Mouse (Mus musculus) lung, postnatal 0 days (tissue): ENCODE measurements around the gene D930048N14Rik. TPM values are rescaled to one million over a fixed set of nuclear protein-coding genes. Genes with fewer than 3 reads are reported as not detected.
"Not testable (repeated sequence)": the region's sequence is repeated elsewhere in the genome, so short reads cannot be mapped to it uniquely, and the experiment has no call there.

Source experiments
- ATAC-seq: fragments of 200-750 bp; cut with Nextera tagmentation; 2 replicates; pipeline ENCODE4 v1.8.0; 2017; ENCODE audit warnings: moderate library complexity
- DNase-seq: peaks from one replicate; pipeline ENCODE4 v3.0.0-alpha.2; 2016; ENCODE audit warnings: low spot score
- H3K27ac ChIP-seq: fragments of 300-500 bp; sonication (generic); 2 replicates; pipeline ENCODE4 v1.5.1; 2014; ENCODE audit warnings: antibody characterized with exemption, mild to moderate bottlenecking, low read length, mixed read lengths
- H3K27me3 ChIP-seq: fragments of 300-500 bp; sonication (generic); replicated peaks from 2 replicates; pipeline ENCODE4 v1.6.1; 2014; ENCODE audit warnings: low read length, mixed read lengths; ENCODE audit not compliant: insufficient read depth
- H3K36me3 ChIP-seq: fragments of 300-500 bp; sonication (generic); 2 replicates; pipeline ENCODE4 v1.6.1; 2014; ENCODE audit warnings: low read length, mixed read lengths; ENCODE audit not compliant: insufficient read depth
- H3K4me1 ChIP-seq: fragments of 300-500 bp; sonication (generic); 2 replicates; pipeline ENCODE4 v1.6.1; 2014; ENCODE audit warnings: antibody characterized with exemption, low read depth, low read length, mixed read lengths; ENCODE audit not compliant: insufficient read depth
- H3K4me2 ChIP-seq: fragments of 300-500 bp; sonication (generic); replicated peaks from 2 replicates; pipeline ENCODE4 v1.6.1; 2014; ENCODE audit warnings: low read depth, mild to moderate bottlenecking, low read length, moderate library complexity, mixed read lengths
- H3K4me3 ChIP-seq: fragments of 300-500 bp; sonication (generic); 2 replicates; pipeline ENCODE4 v1.5.1; 2014; ENCODE audit warnings: low read depth, low read length
- H3K9ac ChIP-seq: fragments of 300-500 bp; sonication (generic); replicated peaks from 2 replicates; pipeline ENCODE4 v1.6.1; 2014; ENCODE audit warnings: low read depth, mild to moderate bottlenecking
- H3K9me3 ChIP-seq: fragments of 300-500 bp; sonication (generic); 2 replicates; pipeline ENCODE4 v1.6.1; 2016; ENCODE audit warnings: low read length, mixed read lengths
- CTCF ChIP-seq: IDR thresholded peaks from 2 replicates; pipeline ENCODE4 v1.5.1; 2016; ENCODE audit warnings: antibody characterized with exemption, mild to moderate bottlenecking
- EP300 ChIP-seq: IDR thresholded peaks from 2 replicates; pipeline ENCODE4 v1.6.1; 2016; ENCODE audit warnings: antibody characterized with exemption, mild to moderate bottlenecking, control low read depth
- WGBS: fragments of 180-500 bp; shearing (Covaris S2); extraction: QIAGEN DNeasy Blood & Tissue Kit; methylation state at CpG from one replicate; pipeline ENCODE4 v1.1.7; 2014; 5-methylcytosine and 5-hydroxymethylcytosine counted together
- polyA plus RNA-seq: library from polyadenylated mRNA; unstranded; fragments of >200 nt; fragmentation: Nextera tagmentation; extraction: Ambion mirVana; gene quantifications from 2 replicates; pipeline ENCODE4 v1.2.1, GENCODE M21; 2015

Gene D930048N14Rik
- polyA plus RNA-seq, 1 experiment from 2014 or later = 2.5 TPM

GRCm38 (mm10) chr11:51625187-51625820 lies 25.4 kb upstream of the D930048N14Rik start:
- DNase-seq = no peak
- no peak overlapping the region for H3K4me3 ChIP-seq
- TF ChIP-seq EP300 (no peak), CTCF (no peak)
- no peak for ATAC-seq
- peaks cover 44% of the 10 kb centered on the region for H3K36me3 ChIP-seq
- WGBS = 76% methylated on average over 5 of the region's 5 CpGs
- H3K9ac ChIP-seq = no peak overlapping the region
- no peaks in the 10 kb centered on the region for H3K9me3 ChIP-seq
- no peak overlapping the region for H3K4me2 ChIP-seq
- peaks cover 4% of the 10 kb centered on the region for H3K4me1 ChIP-seq
- no peak overlapping the region for H3K27ac ChIP-seq
- no peaks in the 10 kb centered on the region for H3K27me3 ChIP-seq

GRCm38 (mm10) chr11:51627425-51627824 lies 23.3 kb upstream of the D930048N14Rik start:
- no peak overlapping the region for H3K9ac ChIP-seq
- 91% methylated on average over 9 of the region's 9 CpGs for WGBS
- no peak overlapping the region for H3K4me3 ChIP-seq
- H3K36me3 ChIP-seq = peaks cover 44% of the 10 kb centered on the region
- no peaks in the 10 kb centered on the region for H3K27me3 ChIP-seq
- DNase-seq (no peak), ATAC-seq (no peak)
- TF ChIP-seq EP300 (no peak), CTCF (no peak)
- H3K4me2 ChIP-seq = no peak overlapping the region
- H3K4me1 ChIP-seq = no peaks in the 10 kb centered on the region
- no peaks in the 10 kb centered on the region for H3K9me3 ChIP-seq
- no peak overlapping the region for H3K27ac ChIP-seq

- TF ChIP-seq EP300 (no peak), CTCF (no peak)
- 82% methylated on average over 8 of the region's 8 CpGs for WGBS
- ATAC-seq = no peak
- no peak overlapping the region for H3K4me2 ChIP-seq
- peaks cover 39% of the 10 kb centered on the region for H3K36me3 ChIP-seq
- no peaks in the 10 kb centered on the region for H3K4me1 ChIP-seq
- no peaks in the 10 kb centered on the region for H3K9me3 ChIP-seq
- no peak for DNase-seq
- no peak overlapping the region for H3K4me3 ChIP-seq
- no peak overlapping the region for H3K9ac ChIP-seq
- no peak overlapping the region for H3K27ac ChIP-seq
- no peaks in the 10 kb centered on the region for H3K27me3 ChIP-seq
Measured at GRCm38 (mm10) chr11:51627907-51628306, 22.8 kb upstream of the D930048N14Rik start.

DNA sequence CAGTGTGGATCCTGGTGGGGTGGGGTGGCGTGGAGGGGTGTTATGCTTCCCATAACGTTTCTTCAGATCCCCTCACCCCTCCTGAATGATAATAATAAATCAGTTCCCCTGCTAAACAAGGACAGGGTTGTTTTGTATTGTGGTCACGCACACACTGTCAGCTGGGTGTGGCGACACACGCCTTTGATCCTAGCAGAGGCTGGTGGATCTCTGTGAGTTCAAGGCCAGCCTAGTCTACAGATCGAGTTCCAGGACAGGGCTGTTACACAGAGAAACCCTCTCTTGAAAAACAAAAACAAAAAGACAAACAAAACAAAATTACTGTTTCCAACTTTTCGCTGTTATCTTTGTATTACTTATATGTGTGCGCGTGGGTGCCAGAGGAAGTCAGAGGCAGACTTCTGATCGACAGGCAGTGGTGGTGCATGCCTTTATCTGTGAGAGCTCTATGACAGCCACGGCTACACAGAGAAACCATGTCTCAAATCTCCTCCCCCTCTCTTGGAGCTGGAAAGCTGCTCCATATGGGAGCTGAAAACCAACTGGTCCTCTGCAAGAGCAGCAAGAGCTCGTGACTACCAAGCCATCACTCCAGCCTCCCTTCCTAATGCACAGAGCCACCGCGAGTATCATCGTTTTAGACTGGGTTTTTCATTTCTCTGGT lies 21.0 kb upstream of the D930048N14Rik start:
- H3K27me3 ChIP-seq = no peaks in the 10 kb centered on the region
- no peak overlapping the region for H3K27ac ChIP-seq
- no peak overlapping the region for H3K9ac ChIP-seq
- H3K4me2 ChIP-seq = no peak overlapping the region
- DNase-seq = no peak
- H3K9me3 ChIP-seq = no peaks in the 10 kb centered on the region
- H3K36me3 ChIP-seq = peaks cover 22% of the 10 kb centered on the region
- ATAC-seq = no peak
- no peaks in the 10 kb centered on the region for H3K4me1 ChIP-seq
- 76% methylated on average over 15 of the region's 15 CpGs for WGBS
- no peak overlapping the region for H3K4me3 ChIP-seq
- no peak for TF ChIP-seq CTCF
- no peak for TF ChIP-seq EP300

- TF ChIP-seq CTCF (no peak), EP300 (no peak)
- Histone ChIP-seq H3K27me3 (no peaks in the 10 kb centered on the region), H3K4me2 (no peak overlapping the region), H3K9ac (no peak overlapping the region), H3K4me3 (no peak overlapping the region), H3K36me3 (peaks cover 7% of the 10 kb centered on the region; the same call in 1 of the 2 replicates), H3K4me1 (no peaks in the 10 kb centered on the region), H3K27ac (peak overlapping the region; percentile 57; the same call in 1 of the 2 replicates), H3K9me3 (no peaks in the 10 kb centered on the region)
- DNase-seq (no peak), ATAC-seq (no peak)
- 76% methylated on average over 6 of the region's 6 CpGs for WGBS
Measured at GRCm38 (mm10) chr11:51632130-51632753, 18.5 kb upstream of the D930048N14Rik start.

DNA sequence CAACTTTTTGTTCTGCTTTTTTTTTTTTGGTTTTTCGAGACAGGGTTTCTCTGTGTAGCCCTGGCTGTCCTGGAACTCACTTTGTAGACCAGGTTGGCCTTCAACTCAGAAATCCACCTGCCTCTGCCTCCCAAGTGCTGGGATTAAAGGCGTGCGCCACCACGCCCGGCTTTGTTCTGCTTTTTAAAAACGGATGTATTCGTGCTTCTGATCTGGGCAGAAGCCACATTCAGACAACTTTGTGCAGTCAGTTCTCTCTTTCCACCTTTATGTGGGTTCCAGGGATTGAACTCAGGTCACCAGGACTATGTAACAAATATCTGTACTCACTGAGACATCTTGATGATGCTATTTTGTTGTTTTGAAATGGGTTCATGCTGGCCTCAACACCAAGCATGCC lies 17.6 kb upstream of the D930048N14Rik start:
- not testable (repeated sequence) for H3K4me3 ChIP-seq, H3K9ac ChIP-seq, DNase-seq, ATAC-seq, H3K36me3 ChIP-seq, H3K27ac ChIP-seq, H3K27me3 ChIP-seq, H3K4me1 ChIP-seq, H3K9me3 ChIP-seq, H3K4me2 ChIP-seq
- 93% methylated on average over 7 of the region's 7 CpGs for WGBS
